Mouse (Mus musculus): ENCODE measurements around the gene Slx.
"Not testable (repeated sequence)": the region's sequence is repeated elsewhere in the genome, so short reads cannot be mapped to it uniquely, and the experiment has no call there.

The Slx gene

DNA sequence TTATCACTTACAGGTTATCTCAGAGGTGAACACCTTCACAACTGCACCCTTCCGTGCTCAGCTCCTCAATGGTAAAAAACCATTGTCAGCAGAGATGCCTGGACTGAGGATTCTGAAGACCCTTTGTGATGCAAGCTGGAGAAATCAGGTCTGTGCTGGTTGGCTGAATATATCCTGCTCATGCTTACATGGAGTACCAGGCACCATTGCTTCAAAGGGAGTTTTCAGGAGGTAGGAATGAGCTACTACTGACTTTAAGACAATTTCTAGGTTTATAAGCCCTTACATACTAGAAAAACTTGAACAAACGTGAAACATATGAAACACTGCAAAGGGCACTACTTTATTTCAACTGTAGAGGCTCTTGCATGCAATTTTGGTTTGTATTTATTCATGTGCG, at the start of gene Slx:
Gene Slx (minus strand): TSS at position 101 of the 400 bp plus-strand sequence.
- DNase-seq, result not testable (repeated sequence)
